Mouse (Mus musculus) forebrain, embryonic 14.5 days (tissue): ENCODE measurements around the gene Ypel3. TPM values are rescaled to one million over a fixed set of nuclear protein-coding genes. Genes with fewer than 3 reads are reported as not detected.

Source experiments
- ATAC-seq: fragments of 200-750 bp; cut with Nextera tagmentation; 2 replicates; pipeline ENCODE4 v1.8.0; 2017; ENCODE audit warnings: mild to moderate bottlenecking, moderate library complexity
- DNase-seq: peaks from one replicate; pipeline ENCODE4 v3.0.0-alpha.2; 2015; ENCODE audit warnings: low spot score
- H3K27ac ChIP-seq: fragments of 300-500 bp; sonication (generic); 2 replicates; pipeline ENCODE4 v1.5.1; 2014; ENCODE audit warnings: low read depth, mild to moderate bottlenecking, control low read depth, low read length, moderate library complexity
- H3K27me3 ChIP-seq: fragments of 300-500 bp; sonication (generic); replicated peaks from 2 replicates; pipeline ENCODE4 v1.6.1; 2014; ENCODE audit warnings: low read length, control low read depth, mixed read lengths; ENCODE audit not compliant: control insufficient read depth, insufficient read depth
- H3K36me3 ChIP-seq: fragments of 300-500 bp; sonication (generic); 2 replicates; pipeline ENCODE4 v1.6.1; 2014; ENCODE audit warnings: low read length, control low read depth; ENCODE audit not compliant: control insufficient read depth, insufficient read depth
- H3K4me1 ChIP-seq: fragments of 300-500 bp; sonication (generic); 2 replicates; pipeline ENCODE4 v1.6.1; 2014; ENCODE audit warnings: antibody characterized with exemption, low read length, control low read depth; ENCODE audit not compliant: control insufficient read depth, insufficient read depth
- H3K4me2 ChIP-seq: fragments of 300-500 bp; sonication (generic); 2 replicates; pipeline ENCODE4 v1.6.1; 2014; ENCODE audit warnings: mild to moderate bottlenecking, control low read depth, low read length
- H3K4me3 ChIP-seq: fragments of 300-500 bp; sonication (generic); 2 replicates; pipeline ENCODE4 v1.5.1; 2014; ENCODE audit warnings: low read depth, low read length, control low read depth
- H3K9ac ChIP-seq: fragments of 300-500 bp; sonication (generic); 2 replicates; pipeline ENCODE4 v1.6.1; 2014; ENCODE audit warnings: mild to moderate bottlenecking, low read length, control low read depth, moderate library complexity
- H3K9me3 ChIP-seq: fragments of 300-500 bp; sonication (generic); replicated peaks from 2 replicates; pipeline ENCODE4 v1.6.1; 2016; ENCODE audit warnings: low read length, control low read depth, mixed read lengths; ENCODE audit not compliant: control insufficient read depth
- WGBS: fragments of 180-500 bp; shearing (Covaris S2); extraction: QIAGEN DNeasy Blood & Tissue Kit; methylation state at CpG from one replicate; pipeline ENCODE4 v1.1.7; 2014; 5-methylcytosine and 5-hydroxymethylcytosine counted together
- polyA plus RNA-seq: library from polyadenylated mRNA; unstranded; fragments of >200 nt; fragmentation: Nextera tagmentation; extraction: Ambion mirVana; gene quantifications from 2 replicates; pipeline ENCODE4 v1.2.1, GENCODE M21; 2014

Gene Ypel3
- polyA plus RNA-seq, 1 experiment from 2014 or later = 230 TPM

GRCm38 (mm10) chr7:126794271-126794605, 17.5 kb downstream of the Ypel3 start:
- 83% methylated on average over 4 of the region's 4 CpGs for WGBS
- Histone ChIP-seq H3K27ac (no peak overlapping the region), H3K9ac (no peak overlapping the region), H3K27me3 (no peaks in the 10 kb centered on the region), H3K36me3 (peaks cover 37% of the 10 kb centered on the region), H3K9me3 (no peaks in the 10 kb centered on the region), H3K4me2 (no peak overlapping the region), H3K4me3 (no peak overlapping the region), H3K4me1 (peaks cover 24% of the 10 kb centered on the region)
- no peak for DNase-seq
- no peak for ATAC-seq

- no peak for ATAC-seq
- Histone ChIP-seq H3K27ac (no peak overlapping the region), H3K27me3 (no peaks in the 10 kb centered on the region), H3K4me2 (no peak overlapping the region), H3K4me3 (no peak overlapping the region), H3K4me1 (peaks cover 26% of the 10 kb centered on the region), H3K36me3 (peaks cover 29% of the 10 kb centered on the region), H3K9ac (no peak overlapping the region), H3K9me3 (no peaks in the 10 kb centered on the region)
- WGBS = 76% methylated on average over 16 of the region's 16 CpGs
- no peak for DNase-seq
Measured at GRCm38 (mm10) chr7:126795387-126796317, 18.9 kb downstream of the Ypel3 start.

DNA sequence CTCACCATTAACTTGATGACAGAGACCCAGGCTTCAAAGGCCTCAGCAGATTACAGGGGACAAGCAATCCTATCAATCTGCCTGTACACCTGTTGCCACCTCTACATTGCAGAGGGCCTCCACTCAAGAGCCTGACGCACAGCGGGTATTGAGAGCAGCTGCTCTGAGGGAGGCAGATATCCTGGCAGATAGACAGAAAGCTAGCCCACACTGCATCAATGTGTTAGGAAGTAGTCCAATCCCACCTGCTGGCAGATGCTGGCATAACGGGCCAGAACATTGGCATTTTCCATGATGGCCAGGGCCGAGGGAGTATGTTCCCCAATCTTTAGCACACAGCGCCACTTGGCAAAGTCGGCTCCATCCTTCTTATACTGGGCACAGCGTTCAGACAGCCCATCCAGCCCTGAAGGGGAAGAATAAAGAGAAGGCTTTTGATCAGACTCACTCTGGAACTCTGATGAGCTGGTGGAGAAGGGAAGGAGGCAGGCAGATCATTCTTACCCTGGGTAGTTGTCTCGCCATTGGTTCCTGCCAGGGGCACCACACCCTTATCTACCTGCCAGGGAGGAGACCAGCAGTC, 19.7 kb downstream of the Ypel3 start:
- Histone ChIP-seq H3K4me1 (peaks cover 19% of the 10 kb centered on the region), H3K4me2 (0 out of 2 replicates have a peak overlapping the region, but pooled peaks have one; percentile 90), H3K36me3 (peaks cover 31% of the 10 kb centered on the region), H3K27me3 (no peaks in the 10 kb centered on the region), H3K4me3 (no peak overlapping the region), H3K27ac (no peak overlapping the region), H3K9me3 (no peaks in the 10 kb centered on the region), H3K9ac (no peak overlapping the region)
- WGBS = 70% methylated on average over 8 of the region's 8 CpGs
- DNase-seq (peak; percentile 34), ATAC-seq (no peak)

GRCm38 (mm10) chr7:126797411-126798126, 20.8 kb downstream of the Ypel3 start, which contains the start of gene Fam57b:
Gene Fam57b, plus strand, starts transcription at chr7:126797668.
- peaks cover 34% of the 10 kb centered on the region for H3K36me3 ChIP-seq
- H3K27me3 ChIP-seq = no peaks in the 10 kb centered on the region
- DNase-seq = no peak
- peaks cover 17% of the 10 kb centered on the region for H3K4me1 ChIP-seq
- peak within 1 kb of the TSS; percentile 84 for H3K9ac ChIP-seq
- H3K4me2 ChIP-seq = peak within 1 kb of the TSS; percentile 90
- 25% methylated on average over 20 of the region's 21 CpGs for WGBS
- H3K27ac ChIP-seq = peak within 1 kb of the TSS; percentile 86
- peak within 1 kb of the TSS; percentile 70 for H3K4me3 ChIP-seq
- H3K9me3 ChIP-seq = no peaks in the 10 kb centered on the region
- no peak for ATAC-seq

GRCm38 (mm10) chr7:126798127-126799049, 21.6 kb downstream of the Ypel3 start:
- H3K9me3 ChIP-seq = no peaks in the 10 kb centered on the region
- no peaks in the 10 kb centered on the region for H3K27me3 ChIP-seq
- 1% methylated on average over 38 of the region's 40 CpGs for WGBS
- H3K4me2 ChIP-seq = peak overlapping the region; percentile 90
- peak overlapping the region; percentile 86 for H3K27ac ChIP-seq
- peak overlapping the region; percentile 70 for H3K4me3 ChIP-seq
- peaks cover 12% of the 10 kb centered on the region for H3K4me1 ChIP-seq
- H3K36me3 ChIP-seq = peaks cover 41% of the 10 kb centered on the region
- H3K9ac ChIP-seq = peak overlapping the region; percentile 84
- no peak for DNase-seq
- no peak for ATAC-seq

DNA sequence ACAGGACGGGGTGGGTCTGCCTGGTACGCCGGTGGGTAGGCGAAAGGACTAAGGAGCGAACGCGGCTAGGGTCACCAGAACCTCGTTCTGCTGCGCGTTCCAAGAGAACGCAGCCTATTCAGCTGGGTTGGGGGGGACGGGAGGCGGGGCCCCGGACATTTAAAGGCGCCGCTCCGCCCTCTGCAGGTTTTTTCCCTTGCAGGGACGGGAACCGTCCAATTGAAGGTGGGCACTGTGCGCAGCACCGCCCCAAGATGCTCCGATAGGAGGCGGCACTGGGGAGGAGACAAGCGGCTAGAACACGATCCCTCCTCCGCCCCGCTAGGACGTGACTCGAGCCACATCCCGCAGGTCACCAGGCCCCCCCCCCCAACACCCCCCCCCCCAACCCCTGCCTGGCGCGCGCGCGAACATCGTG, 22.3 kb downstream of the Ypel3 start:
- WGBS = 0% methylated on average over 29 of the region's 36 CpGs
- Histone ChIP-seq H3K4me3 (peak overlapping the region; percentile 70), H3K36me3 (peaks cover 45% of the 10 kb centered on the region), H3K27ac (peak overlapping the region; percentile 95), H3K4me2 (peak overlapping the region; percentile 90), H3K9ac (peak overlapping the region; percentile 84), H3K4me1 (peaks cover 12% of the 10 kb centered on the region), H3K27me3 (no peaks in the 10 kb centered on the region), H3K9me3 (no peaks in the 10 kb centered on the region)
- DNase-seq (peak; percentile 98), ATAC-seq (peak; percentile 97)

- ATAC-seq = peak; percentile 91
- Histone ChIP-seq H3K9me3 (no peaks in the 10 kb centered on the region), H3K27me3 (no peaks in the 10 kb centered on the region), H3K27ac (peak overlapping the region; percentile 95), H3K4me1 (peaks cover 12% of the 10 kb centered on the region), H3K9ac (peak overlapping the region; percentile 76), H3K4me2 (peak overlapping the region; percentile 90), H3K36me3 (peaks cover 45% of the 10 kb centered on the region), H3K4me3 (peak overlapping the region; percentile 70)
- peak; percentile 95 for DNase-seq
- 1% methylated on average over 38 of the region's 38 CpGs for WGBS
Measured at GRCm38 (mm10) chr7:126799468-126800268, 22.9 kb downstream of the Ypel3 start.
